Mouse (Mus musculus) testis, adult 2 months (tissue): ENCODE data around the gene Msi1.

Source experiments
- CTCF ChIP-seq: fragments of 200-500 bp; IDR thresholded peaks from 2 replicates; pipeline ENCODE4 v1.5.1; 2012; ENCODE audit warnings: low read depth, mild to moderate bottlenecking, inconsistent platforms, low read length, moderate library complexity; ENCODE audit not compliant: control insufficient read depth, insufficient read depth, insufficient replicate concordance
- POLR2A ChIP-seq: fragments of 200-500 bp; IDR thresholded peaks from 2 replicates; pipeline ENCODE4 v1.6.1; 2012; ENCODE audit warnings: low read depth, mild to moderate bottlenecking, inconsistent platforms, low read length, moderate library complexity; ENCODE audit not compliant: control insufficient read depth

GRCm38 (mm10) chr5:115475337-115476106 lies 46.1 kb downstream of the Msi1 start:
- TF ChIP-seq CTCF (no peak), POLR2A (no peak)
